In the genomic region with DNA sequence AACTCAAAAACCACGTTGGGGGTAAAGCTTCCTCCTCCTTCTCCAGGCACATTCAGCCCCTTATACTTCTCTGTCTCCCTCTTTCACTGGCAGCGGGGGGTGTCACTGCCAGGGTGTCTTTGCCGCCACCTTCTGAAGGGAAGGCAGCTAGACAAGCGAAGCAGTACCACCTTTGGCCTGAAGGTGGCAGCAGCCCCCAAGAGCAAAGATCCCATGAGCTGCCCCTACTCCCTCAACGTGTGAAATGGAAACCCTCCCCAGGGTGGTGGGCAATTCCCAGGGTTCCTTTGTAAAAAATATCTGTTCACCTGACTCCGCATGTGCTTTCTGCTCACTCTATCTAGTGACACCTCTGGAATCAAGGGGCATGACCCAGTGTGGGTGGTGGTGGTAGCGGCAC, we compare ENCODE assay signal across 8 mouse cellular contexts. TPM values are rescaled to one million over a fixed set of nuclear protein-coding genes. Genes with fewer than 3 reads are reported as not detected.
DNase-seq lines count a peak whose midpoint lies in the region; ATAC-seq and TF ChIP-seq lines count a peak whose summit lies in the region.

No protein-coding gene starts in this region.

- TF ChIP-seq EP300 in lung, postnatal 0 days (IDR thresholded peaks at IDR 0.05) = no peak

- no peaks in the 10 kb centered on the region for H3K9me3 ChIP-seq in embryonic facial prominence, embryonic 10.5 days
- H3K9me3 ChIP-seq in lung, postnatal 0 days (ENCODE audit: low read length) = no peaks in the 10 kb centered on the region

- H3K4me1 ChIP-seq in embryonic facial prominence, embryonic 10.5 days = peaks cover 27% of the 10 kb centered on the region
- H3K4me1 ChIP-seq in lung, postnatal 0 days (ENCODE audit: insufficient read depth, low read depth, low read length) = no peaks in the 10 kb centered on the region

- no peak overlapping the region for H3K9ac ChIP-seq in lung, postnatal 0 days (replicated peaks; ENCODE audit: low read depth)

- no peak overlapping the region for H3K4me3 ChIP-seq in embryonic facial prominence, embryonic 10.5 days
- no peak overlapping the region for H3K4me3 ChIP-seq in lung, postnatal 0 days (ENCODE audit: low read depth, low read length)

- peak; percentile 99 for TF ChIP-seq CTCF in lung, postnatal 0 days (IDR thresholded peaks at IDR 0.05)

- H3K27me3 ChIP-seq in embryonic facial prominence, embryonic 10.5 days (replicated peaks; ENCODE audit: low read depth, poor library complexity, severe bottlenecking) = peaks cover 14% of the 10 kb centered on the region
- no peaks in the 10 kb centered on the region for H3K27me3 ChIP-seq in lung, postnatal 0 days (replicated peaks; ENCODE audit: insufficient read depth, low read length)

- WGBS in embryonic facial prominence, embryonic 10.5 days = 14% methylated on average over 7 of the region's 7 CpGs
- WGBS in lung, postnatal 0 days = 14% methylated on average over 7 of the region's 7 CpGs

- no peak overlapping the region for H3K27ac ChIP-seq in embryonic facial prominence, embryonic 10.5 days (replicated peaks)
- no peak overlapping the region for H3K27ac ChIP-seq in lung, postnatal 0 days (ENCODE audit: low read length)

- H3K36me3 ChIP-seq in embryonic facial prominence, embryonic 10.5 days (replicated peaks) = no peaks in the 10 kb centered on the region
- no peaks in the 10 kb centered on the region for H3K36me3 ChIP-seq in lung, postnatal 0 days (ENCODE audit: insufficient read depth, low read length)

- H3K4me2 ChIP-seq in lung, postnatal 0 days (replicated peaks; ENCODE audit: low read depth, low read length) = no peak overlapping the region

- DNase-seq in CD8-positive naive resting alpha-beta T cell, adult 2 months (ENCODE audit: low read depth in 2 of 2, low spot score in 2 of 2) = peak; percentile 81 to 88
- DNase-seq in adrenal gland, postnatal 25 days = peak; percentile 85
- peak; percentile 83 for DNase-seq in embryonic facial prominence, embryonic 10.5 days (ENCODE audit: low spot score)
- DNase-seq in heart, adult 8-10 months (ENCODE audit: low spot score) = peak; percentile 86
- DNase-seq in layer of hippocampus, adult 18-20 months (ENCODE audit: low spot score in 2 of 2) = peak; percentile 83 to 94
- peak; percentile 79 for DNase-seq in lung, postnatal 0 days (ENCODE audit: low spot score)
- peak; percentile 90 to 92 for DNase-seq in right cerebral cortex, postnatal 10 days (ENCODE audit: low spot score in 2 of 2)
- DNase-seq in urinary bladder, postnatal 10 days (ENCODE audit: low spot score) = peak; percentile 52

- ATAC-seq in lung, postnatal 0 days = peak; percentile 40

RNA-seq across cellular contexts. Expression of a gene that starts 6.5 kb away (rescaled TPM):
- 54.5 and 61.8 TPM in 2 replicates for total RNA-seq in adrenal gland, postnatal 25 days (2021)
- polyA plus RNA-seq in embryonic facial prominence, embryonic 10.5 days (2016; fragmentation: Nextera tagmentation; extraction: Ambion mirVana) = 39.6 and 41.7 TPM in 2 replicates
- 10 to 100 TPM; 67.0 to 71.0 (median 70.2) TPM for total RNA-seq in heart, adult 8-10 months (2022)
- total RNA-seq in layer of hippocampus, adult 18-20 months (2021) = 10 to 100 TPM; 27.8 to 29.5 TPM
- 72.9 and 80.9 TPM in 2 replicates for polyA plus RNA-seq in lung, postnatal 0 days (2015; fragmentation: Nextera tagmentation; extraction: Ambion mirVana)

RNA-seq across cellular contexts. Expression of a gene that starts 7.8 kb away (rescaled TPM):
- 10.4 and 11.1 TPM in 2 replicates for total RNA-seq in adrenal gland, postnatal 25 days (2021)
- 13.5 and 13.8 TPM in 2 replicates for polyA plus RNA-seq in embryonic facial prominence, embryonic 10.5 days (2016; fragmentation: Nextera tagmentation; extraction: Ambion mirVana)
- total RNA-seq in heart, adult 8-10 months (2022) = 1 to 10 TPM in 3 of 4 experiments, under 1 TPM in 1; 0.88 to 2.4 (median 1.2) TPM
- 10 to 100 TPM; 91.5 to 97.8 TPM for total RNA-seq in layer of hippocampus, adult 18-20 months (2021)
- 5.5 and 5.8 TPM in 2 replicates for polyA plus RNA-seq in lung, postnatal 0 days (2015; fragmentation: Nextera tagmentation; extraction: Ambion mirVana)

RNA-seq across cellular contexts. Expression of a gene that starts 29.5 kb away (rescaled TPM):
- total RNA-seq in adrenal gland, postnatal 25 days (2021) = 1.0 and 2.2 TPM in 2 replicates
- polyA plus RNA-seq in embryonic facial prominence, embryonic 10.5 days (2016; fragmentation: Nextera tagmentation; extraction: Ambion mirVana) = 18.2 and 18.8 TPM in 2 replicates
- total RNA-seq in heart, adult 8-10 months (2022) = under 1 TPM in 1 of 4 experiments, not detected in 3; 0.28 TPM
- total RNA-seq in layer of hippocampus, adult 18-20 months (2021) = 1 to 10 TPM in 1 of 2 experiments, under 1 TPM in 1; 0.43 to 1.6 TPM
- 547 and 583 TPM in 2 replicates for polyA plus RNA-seq in lung, postnatal 0 days (2015; fragmentation: Nextera tagmentation; extraction: Ambion mirVana)

RNA-seq across cellular contexts. Expression of a gene that starts 48.5 kb away (rescaled TPM):
- 29.6 and 38.8 TPM in 2 replicates for total RNA-seq in adrenal gland, postnatal 25 days (2021)
- polyA plus RNA-seq in embryonic facial prominence, embryonic 10.5 days (2016; fragmentation: Nextera tagmentation; extraction: Ambion mirVana) = 27.0 and 27.4 TPM in 2 replicates
- 10 to 100 TPM; 43.8 to 49.3 (median 45.5) TPM for total RNA-seq in heart, adult 8-10 months (2022)
- total RNA-seq in layer of hippocampus, adult 18-20 months (2021) = 10 to 100 TPM; 40.1 to 43.4 TPM
- 28.0 and 28.8 TPM in 2 replicates for polyA plus RNA-seq in lung, postnatal 0 days (2015; fragmentation: Nextera tagmentation; extraction: Ambion mirVana)

RNA-seq across cellular contexts. Expression of a gene that starts 49.3 kb away (rescaled TPM):
- 58.5 and 66.1 TPM in 2 replicates for total RNA-seq in adrenal gland, postnatal 25 days (2021)
- 190 and 194 TPM in 2 replicates for polyA plus RNA-seq in embryonic facial prominence, embryonic 10.5 days (2016; fragmentation: Nextera tagmentation; extraction: Ambion mirVana)
- 10 to 100 TPM; 18.0 to 31.3 (median 23.7) TPM for total RNA-seq in heart, adult 8-10 months (2022)
- 10 to 100 TPM; 49.0 to 57.9 TPM for total RNA-seq in layer of hippocampus, adult 18-20 months (2021)
- polyA plus RNA-seq in lung, postnatal 0 days (2015; fragmentation: Nextera tagmentation; extraction: Ambion mirVana) = 52.2 and 53.1 TPM in 2 replicates
